Mouse (Mus musculus): Measurements from ENCODE around the gene Magohb.

Magohb gene

GRCm38 (mm10) chr6:131262778-131263177, 30.3 kb downstream of the Magohb start:
- no peak for DNase-seq (ENCODE audit: low spot score in 2 of 2)

DNA sequence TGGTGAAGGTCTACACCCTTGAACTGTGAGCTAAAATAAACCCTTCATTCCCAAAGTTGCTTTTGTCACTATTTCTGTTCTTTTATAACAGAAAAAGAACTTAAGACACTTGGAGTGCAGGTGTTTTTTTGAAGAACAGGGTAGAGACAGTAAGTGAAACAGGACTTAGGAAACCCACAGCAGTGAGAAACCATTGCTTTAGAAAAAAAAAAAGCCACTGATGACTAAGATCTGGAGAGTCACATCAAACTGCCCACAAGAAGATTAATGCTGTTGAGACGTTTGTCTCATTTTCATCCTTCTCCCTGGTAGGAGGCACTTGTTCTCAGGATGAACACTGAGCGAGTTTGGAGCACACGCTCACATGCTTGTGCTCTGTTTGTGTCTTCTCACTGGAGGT, 31.0 kb downstream of the Magohb start:
- no peak for DNase-seq (ENCODE audit: low spot score in 2 of 2)

GRCm38 (mm10) chr6:131247206-131247605, 45.8 kb downstream of the Magohb start, which contains the start of gene Klra2:
Gene Klra2, minus strand, starts transcription at chr6:131247362.
- no peak for DNase-seq (ENCODE audit: low spot score in 2 of 2)

DNA sequence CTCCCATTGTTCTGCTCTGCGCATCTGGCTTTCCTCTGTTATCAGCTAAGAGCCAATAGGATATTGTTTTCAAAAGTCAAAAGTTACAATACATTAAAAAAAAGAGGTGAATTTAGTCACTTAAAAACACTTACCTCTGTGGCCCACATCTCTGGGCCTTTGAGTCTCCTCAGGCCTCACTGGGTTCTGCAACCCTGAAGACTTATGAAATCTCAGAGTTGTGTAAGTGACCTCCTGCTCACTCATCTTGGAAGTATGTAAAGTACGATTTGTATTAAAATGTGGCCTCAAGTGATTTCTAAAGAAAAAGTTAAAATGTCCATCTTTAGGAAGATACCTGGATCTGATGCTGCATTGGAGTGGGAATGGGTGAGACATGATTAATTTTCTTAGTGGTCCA, 48.0 kb downstream of the Magohb start:
- no peak for DNase-seq (ENCODE audit: low spot score in 2 of 2)

Measured in urinary bladder, postnatal 36 days (tissue).